In genomic region chr11:38443291-38443690, GRCm38 (mm10) we compare ENCODE assay signal across 15 mouse cellular contexts.
DNase-seq lines count a peak whose midpoint lies in the region.
"Had no signal": no experiment of that assay in that cellular context is flagged by ENCODE, and none has a peak within 500 bp of the region (broad histone marks: within the 10 kb centered on the region; RNA-seq: fewer than 3 reads in every experiment).

No protein-coding gene starts in this region.

- intact Hi-C loops in heart, postnatal 25 days (cut with DNase I) = no loop called here

- peak; percentile 53 for DNase-seq in Muller cell, postnatal 12 days (ENCODE audit: inconsistent ontology term)
- peak; percentile 50 for DNase-seq in retina, embryonic 14.5 days (ENCODE audit: low spot score)
- DNase-seq in retina, postnatal 1 day = peak; percentile 19
- no peak for DNase-seq in urinary bladder, adult 18-20 months (ENCODE audit: low spot score in 2 of 2)
- DNase-seq in adrenal gland, postnatal 25 days = no peak
- DNase-seq in heart, postnatal 25 days (ENCODE audit: low spot score) = no peak
- DNase-seq: adrenal gland, postnatal 10 days; adrenal gland, postnatal 14 days; adrenal gland, postnatal 36 days; B cell, adult 2 months; cerebellum, adult 11 months; cerebellum, adult 11-12 months; cerebellum, adult 18-20 months; cerebellum, adult 2 months; cerebellum, adult 8-10 months had no signal

Comparison
In these comparisons a context has a peak if more than half of its experiments do, and no peak if none do; other contexts are left out.
1. DNase-seq: peak in Muller cell, postnatal 12 days (single experiment), retina, embryonic 14.5 days (single experiment) and retina, postnatal 1 day (single experiment); none in urinary bladder, adult 18-20 months (0 of 2), adrenal gland, postnatal 25 days (single experiment) and heart, postnatal 25 days (single experiment).